Mouse (Mus musculus): ENCODE results near the gene Elane.

- no peak for TF ChIP-seq POLR2A (IDR thresholded peaks at IDR 0.05; ENCODE audit: insufficient read depth, low read depth, low read length)
- TF ChIP-seq CTCF (IDR thresholded peaks at IDR 0.05; ENCODE audit: insufficient read depth, low read depth, low read length), result no peak
These were observed 43.1 kb downstream of the Elane start for GRCm38 (mm10) chr10:79928907-79929701.
